Mouse (Mus musculus) gastrocnemius, adult 2 months (tissue): ENCODE results near the gene Mvb12b. TPM values are rescaled to one million over a fixed set of nuclear protein-coding genes. Genes with fewer than 3 reads are reported as not detected.
A peak's percentile ranks its signal among the peaks of the same experiment; 100 is the strongest.

Source experiments
- DNase-seq: peaks from one replicate; pipeline ENCODE4 v3.0.0; 2022
- H3K27ac ChIP-seq: fragments of 200-600 bp; 2 replicates; pipeline ENCODE4 v1.8.1; 2022; ENCODE audit warnings: mild to moderate bottlenecking
- H3K4me3 ChIP-seq: fragments of 200-600 bp; 2 replicates; pipeline ENCODE4 v1.8.1; 2022; ENCODE audit warnings: mild to moderate bottlenecking, moderate library complexity
- CTCF ChIP-seq: fragments of 200-600 bp; IDR thresholded peaks from 2 replicates; pipeline ENCODE4 v1.8.1; 2022; ENCODE audit warnings: antibody characterized with exemption, mild to moderate bottlenecking, moderate library complexity
- intact Hi-C: fragments of 180-260 bp; cut with DNase I; formaldehyde crosslinking; loops from one replicate; pipeline ENCODE4 v1.15.1; 2025
- total RNA-seq, 2 experiments: library from RNA; stranded (reverse); gene quantifications; 2 replicates each; pipeline ENCODE4 v1.2.3; 2021

Mvb12b gene
- total RNA-seq, 2 experiments from 2014 or later, result 28.4 to 30.4 TPM

- Histone ChIP-seq H3K4me3 (no peak overlapping the region), H3K27ac (no peak overlapping the region)
- peak; percentile 10 for DNase-seq
- intact Hi-C loops, result no loop called here
- no peak for TF ChIP-seq CTCF
These were observed 174.0 kb downstream of the Mvb12b start for GRCm38 (mm10) chr2:33713580-33714260.

DNA sequence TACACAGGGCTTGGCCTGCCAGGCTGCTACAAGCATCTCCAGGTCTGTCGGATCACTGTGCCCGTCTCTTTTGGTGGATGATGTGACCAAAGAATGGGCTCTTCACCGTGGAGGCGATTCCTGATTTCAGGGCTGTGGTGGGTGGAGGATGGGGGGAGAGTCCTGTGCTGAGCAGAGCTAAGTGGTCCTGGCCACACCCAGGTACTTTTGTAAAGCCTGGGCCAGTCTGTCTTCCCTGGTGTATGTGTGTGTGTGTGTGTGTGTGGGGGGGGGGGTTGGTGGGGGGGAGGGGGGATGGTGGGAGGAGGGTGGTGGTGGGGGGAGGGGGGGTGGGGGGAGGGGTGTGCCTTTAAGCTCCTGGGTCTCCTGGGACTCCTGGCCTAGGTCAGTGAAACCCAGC, 174.9 kb downstream of the Mvb12b start:
- intact Hi-C loops, result no loop called here
- peak; percentile 7 for DNase-seq
- H3K4me3 ChIP-seq, result no peak overlapping the region
- no peak overlapping the region for H3K27ac ChIP-seq
- no peak for TF ChIP-seq CTCF

GRCm38 (mm10) chr2:33708831-33709230, 178.9 kb downstream of the Mvb12b start:
- intact Hi-C loops, result no loop called here
- Histone ChIP-seq H3K4me3 (no peak overlapping the region), H3K27ac (no peak overlapping the region)
- no peak for TF ChIP-seq CTCF
- no peak for DNase-seq

- DNase-seq, result no peak
- TF ChIP-seq CTCF, result no peak
- no peak overlapping the region for H3K27ac ChIP-seq
- intact Hi-C loops, result no loop called here
- H3K4me3 ChIP-seq, result no peak overlapping the region
These were observed 179.7 kb downstream of the Mvb12b start for GRCm38 (mm10) chr2:33708096-33708495.

DNA sequence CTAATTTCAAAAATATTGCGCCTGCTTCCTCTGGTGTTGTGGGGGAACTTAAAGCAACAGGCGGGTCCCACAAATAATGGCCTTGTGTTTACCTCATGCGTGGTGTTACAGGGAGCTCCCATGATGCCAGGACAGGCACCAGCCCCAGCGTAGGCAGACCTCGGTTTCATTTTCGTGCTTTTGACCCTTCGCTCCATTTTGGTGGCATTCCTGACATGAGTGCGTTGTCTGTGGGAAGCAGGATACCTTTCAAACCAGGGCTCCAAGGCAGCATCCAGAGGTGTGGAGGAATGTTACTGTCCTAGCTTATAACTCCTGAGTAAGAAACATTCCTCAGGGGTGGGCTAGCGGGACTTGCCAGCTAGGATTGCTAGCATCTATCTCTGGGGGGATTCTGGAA, 181.3 kb downstream of the Mvb12b start:
- intact Hi-C loops, result no loop called here
- H3K4me3 ChIP-seq, result no peak overlapping the region
- DNase-seq, result no peak
- TF ChIP-seq CTCF, result no peak
- no peak overlapping the region for H3K27ac ChIP-seq

- intact Hi-C loops, result no loop called here
- TF ChIP-seq CTCF, result no peak
- peak; percentile 8 for DNase-seq
- Histone ChIP-seq H3K4me3 (no peak overlapping the region), H3K27ac (no peak overlapping the region)
These were observed 181.9 kb downstream of the Mvb12b start for GRCm38 (mm10) chr2:33705687-33706320.

DNA sequence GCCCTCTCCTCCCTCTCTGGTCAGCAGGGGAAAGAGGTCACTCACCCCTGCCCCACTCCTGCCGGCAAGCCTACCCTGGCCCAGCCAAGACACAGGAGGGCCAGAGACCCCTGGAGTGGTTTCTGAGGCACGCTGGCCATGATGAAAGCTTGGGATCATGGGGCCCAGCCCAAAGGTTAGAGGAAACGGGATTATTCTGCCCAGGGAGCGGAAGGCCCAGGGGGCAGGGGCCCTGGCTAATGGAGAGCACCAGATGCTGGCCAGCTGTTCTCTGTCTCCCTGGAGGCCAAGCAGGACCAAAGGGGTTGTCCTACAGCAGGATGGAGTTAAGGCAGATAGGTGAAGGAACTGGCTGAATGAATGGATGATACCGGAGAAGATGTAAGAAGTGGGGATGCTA, 184.5 kb downstream of the Mvb12b start:
- Histone ChIP-seq H3K27ac (no peak overlapping the region), H3K4me3 (no peak overlapping the region)
- TF ChIP-seq CTCF, result no peak
- intact Hi-C loops, result no loop called here
- DNase-seq, result no peak

DNA sequence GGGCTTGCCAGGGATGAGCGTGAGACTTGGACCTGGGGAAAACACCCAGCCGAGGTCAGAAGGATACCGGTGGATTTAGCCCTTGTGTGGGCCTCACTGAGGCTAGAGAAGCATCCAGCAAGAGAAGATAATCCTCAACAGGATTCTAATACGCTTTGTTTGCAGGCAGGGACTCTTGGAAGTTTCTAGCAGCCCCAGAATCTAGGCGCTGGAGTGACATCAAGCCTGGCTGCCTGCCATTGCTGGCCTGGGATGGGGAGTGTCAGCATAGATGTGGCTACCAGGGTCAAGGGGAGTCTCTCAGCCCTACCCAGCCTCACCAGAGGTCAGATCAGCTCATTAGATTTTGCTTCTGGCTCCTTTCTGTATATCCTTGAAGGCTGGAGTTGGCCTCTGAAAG, 185.0 kb downstream of the Mvb12b start:
- Histone ChIP-seq H3K4me3 (no peak overlapping the region), H3K27ac (no peak overlapping the region)
- TF ChIP-seq CTCF, result no peak
- DNase-seq, result peak; percentile 68
- intact Hi-C loops, result no loop called here

- no peak for TF ChIP-seq CTCF
- DNase-seq, result no peak
- intact Hi-C loops, result no loop called here
- Histone ChIP-seq H3K4me3 (no peak overlapping the region), H3K27ac (no peak overlapping the region)
These were observed 186.3 kb downstream of the Mvb12b start for GRCm38 (mm10) chr2:33701446-33701815.

- no peak for DNase-seq
- TF ChIP-seq CTCF, result no peak
- Histone ChIP-seq H3K27ac (no peak overlapping the region), H3K4me3 (no peak overlapping the region)
- intact Hi-C loops, result no loop called here
These were observed 186.9 kb downstream of the Mvb12b start for GRCm38 (mm10) chr2:33700581-33701445.

- intact Hi-C loops, result no loop called here
- H3K27ac ChIP-seq, result no peak overlapping the region
- peak; percentile 19; the same call in 1 of the 2 replicates for TF ChIP-seq CTCF
- no peak for DNase-seq
- H3K4me3 ChIP-seq, result no peak overlapping the region
These were observed 188.8 kb downstream of the Mvb12b start for GRCm38 (mm10) chr2:33698898-33699297.

GRCm38 (mm10) chr2:33696428-33696827, 191.3 kb downstream of the Mvb12b start:
- no peak overlapping the region for H3K27ac ChIP-seq
- no peak; the same call in 1 of the 2 replicates for TF ChIP-seq CTCF
- intact Hi-C loops, result no loop called here
- no peak for DNase-seq
- no peak overlapping the region for H3K4me3 ChIP-seq

DNA sequence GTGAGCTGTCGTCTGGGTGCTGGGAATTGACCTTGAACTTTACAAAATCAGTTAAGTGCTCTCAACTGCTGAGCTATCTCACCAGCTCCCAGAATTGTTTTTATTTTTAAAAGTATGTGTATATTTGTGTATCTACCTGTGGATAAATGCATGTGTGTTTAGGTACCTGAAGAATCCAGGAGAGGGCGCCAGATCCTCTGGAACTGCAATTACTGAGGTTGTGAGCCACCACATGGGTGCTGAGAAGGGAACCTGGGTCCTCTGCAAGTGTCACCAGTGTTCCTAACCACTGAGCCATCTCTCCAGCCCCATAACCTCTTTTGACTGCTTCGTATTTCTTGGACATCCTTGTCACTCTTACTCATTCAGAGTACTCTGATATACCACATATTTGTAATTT, 193.8 kb downstream of the Mvb12b start:
- intact Hi-C loops, result no loop called here
- Histone ChIP-seq H3K4me3 (no peak overlapping the region), H3K27ac (no peak overlapping the region)
- no peak for DNase-seq
- no peak for TF ChIP-seq CTCF
